Mouse (Mus musculus): ENCODE measurements around the gene Foxj1. TPM values are rescaled to one million over a fixed set of nuclear protein-coding genes. Genes with fewer than 3 reads are reported as not detected.

Foxj1 gene
- polyA plus RNA-seq, 1 experiment = 0.08 TPM

DNA sequence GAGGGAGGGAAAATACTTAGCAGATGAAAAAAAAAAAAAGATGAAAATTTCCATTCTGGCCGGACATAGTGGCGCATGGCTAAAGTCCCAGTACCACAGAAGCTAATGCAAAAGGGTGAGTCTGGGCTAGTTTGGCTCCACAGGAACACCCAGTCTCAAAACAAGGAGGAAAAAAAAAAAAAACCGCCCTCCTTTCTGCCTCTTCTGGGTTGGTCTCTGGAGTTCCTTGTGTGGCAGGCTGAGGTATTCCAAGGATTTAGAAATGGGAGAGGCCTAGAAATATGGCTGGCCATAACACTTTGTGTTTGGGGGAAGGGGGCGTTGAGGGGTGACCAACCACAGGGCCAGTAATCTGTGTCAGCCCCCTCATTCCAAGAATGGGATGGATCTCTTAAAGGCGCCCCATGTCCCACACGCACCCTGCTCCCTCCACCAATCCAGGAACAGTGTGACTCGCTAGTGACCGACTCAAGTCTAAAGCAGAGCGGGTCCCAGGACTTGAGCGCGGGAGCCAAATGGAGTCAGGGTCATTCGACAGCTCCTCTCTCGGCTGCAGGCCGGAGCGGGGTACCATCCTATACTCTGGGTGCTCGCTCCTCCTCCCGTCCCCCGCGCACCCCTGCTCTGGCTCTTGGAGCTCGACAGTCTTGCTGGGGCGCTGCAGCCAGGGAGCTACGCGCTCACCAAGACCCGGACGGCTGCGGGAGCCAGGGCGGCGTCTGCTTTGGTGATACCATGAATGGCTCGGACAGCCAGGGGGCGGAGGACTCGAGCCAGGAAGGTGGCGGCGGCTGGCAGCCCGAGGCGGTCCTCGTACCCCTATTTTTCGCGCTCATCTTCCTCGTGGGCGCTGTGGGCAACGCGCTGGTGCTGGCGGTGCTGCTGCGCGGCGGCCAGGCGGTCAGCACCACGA lies 54.2 kb downstream of the Foxj1 start, which contains the start of gene Galr2:
Galr2 (plus strand) TSS at position 189 of the 913 bp plus-strand sequence.
- Histone ChIP-seq H3K36me3 (ENCODE audit: control insufficient read depth, insufficient read depth) (no peaks in the 10 kb centered on the region), H3K4me3 (no peak within 1 kb of the TSS), H3K4me2 (ENCODE audit: low read depth) (peak within 1 kb of the TSS; percentile 55), H3K27me3 (ENCODE audit: control insufficient read depth, insufficient read depth, insufficient read length) (peaks cover 15% of the 10 kb centered on the region), H3K79me2 (ENCODE audit: control insufficient read depth, insufficient read depth) (no peaks in the 10 kb centered on the region), H3ac (ENCODE audit: control insufficient read depth, insufficient read length) (no peak within 1 kb of the TSS)
- TF ChIP-seq MAX (IDR thresholded peaks at IDR 0.05; ENCODE audit: low read depth) (no peak), REST (IDR thresholded peaks at IDR 0.05; ENCODE audit: insufficient read depth, insufficient read length) (no peak), POLR2A (IDR thresholded peaks at IDR 0.05; ENCODE audit: insufficient read length, low read depth) (no peak), SRF (IDR thresholded peaks at IDR 0.05; ENCODE audit: control insufficient read depth, insufficient read length, low read depth) (no peak), E2F4 (IDR thresholded peaks at IDR 0.05; ENCODE audit: insufficient read depth) (no peak), MYOD1 (IDR thresholded peaks at IDR 0.05; ENCODE audit: control insufficient read depth in 1 of 3, insufficient read length in 2 of 3, low read depth in 2 of 3) (no peak), MYOG (IDR thresholded peaks at IDR 0.05; ENCODE audit: control insufficient read depth in 1 of 3, insufficient read depth in 1 of 3, insufficient read length in 2 of 3, low read depth in 2 of 3) (no peak), USF1 (IDR thresholded peaks at IDR 0.05; ENCODE audit: low read depth) (no peak), TCF12 (IDR thresholded peaks at IDR 0.05; ENCODE audit: insufficient read depth, poor library complexity, severe bottlenecking) (no peak), CEBPB (IDR thresholded peaks at IDR 0.05; ENCODE audit: insufficient read depth, poor library complexity, severe bottlenecking) (no peak), POLR2AphosphoS2 (IDR thresholded peaks at IDR 0.05; ENCODE audit: insufficient read length, low read depth) (no peak)

Other genes with a start within 250 kb of the Foxj1 start
- gene Wbp2, start 248.4 kb downstream of the Foxj1 start, polyA plus RNA-seq (2012; fragmentation: generic; extraction: Trizol) = 156 TPM
- 101 TPM for gene Trim47, start 208.2 kb downstream of the Foxj1 start, polyA plus RNA-seq (2012; fragmentation: generic; extraction: Trizol)
- 1.9 TPM for gene Trim65, start 204.3 kb downstream of the Foxj1 start, polyA plus RNA-seq (2012; fragmentation: generic; extraction: Trizol)
- 141 TPM for gene Mrpl38, start 196.5 kb downstream of the Foxj1 start, polyA plus RNA-seq (2012; fragmentation: generic; extraction: Trizol)
- 41.7 TPM for gene Fbf1, start 167.2 kb downstream of the Foxj1 start, polyA plus RNA-seq (2012; fragmentation: generic; extraction: Trizol)
- 61.4 TPM for gene Ten1, start 136.5 kb downstream of the Foxj1 start, polyA plus RNA-seq (2012; fragmentation: generic; extraction: Trizol)
- gene Acox1, start 136.4 kb downstream of the Foxj1 start, polyA plus RNA-seq (2012; fragmentation: generic; extraction: Trizol) = 36.4 TPM
- gene Evpl, start 97.3 kb downstream of the Foxj1 start, polyA plus RNA-seq (2012; fragmentation: generic; extraction: Trizol) = 0.14 TPM
- 83.0 TPM for gene Srp68, start 61.2 kb downstream of the Foxj1 start, polyA plus RNA-seq (2012; fragmentation: generic; extraction: Trizol)
- 1.5 TPM for gene Galr2, start 54.5 kb downstream of the Foxj1 start, polyA plus RNA-seq (2012; fragmentation: generic; extraction: Trizol)
- 55.0 TPM for gene Exoc7, start 28.2 kb downstream of the Foxj1 start, polyA plus RNA-seq (2012; fragmentation: generic; extraction: Trizol)
- gene Rnf157, start 77.6 kb upstream of the Foxj1 start, polyA plus RNA-seq (2012; fragmentation: generic; extraction: Trizol) = 15.2 TPM
- 120 TPM for gene Ubald2, start 98.7 kb upstream of the Foxj1 start, polyA plus RNA-seq (2012; fragmentation: generic; extraction: Trizol)
- not detected for gene Qrich2, start 130.8 kb upstream of the Foxj1 start, polyA plus RNA-seq (2012; fragmentation: generic; extraction: Trizol)
- 78.2 TPM for gene Prpsap1, start 158.8 kb upstream of the Foxj1 start, polyA plus RNA-seq (2012; fragmentation: generic; extraction: Trizol)
- gene Sphk1, start 195.5 kb upstream of the Foxj1 start, polyA plus RNA-seq (2012; fragmentation: generic; extraction: Trizol) = 24.5 TPM
- 27.1 TPM for gene Ube2o, start 246.0 kb upstream of the Foxj1 start, polyA plus RNA-seq (2012; fragmentation: generic; extraction: Trizol)